Mouse (Mus musculus) liver, adult 2 months (tissue): ENCODE measurements around the gene Yy1. TPM values are rescaled to one million over a fixed set of nuclear protein-coding genes. Genes with fewer than 3 reads are reported as not detected.
A peak's percentile ranks its signal among the peaks of the same experiment; 100 is the strongest.

Source experiments
- DNase-seq: peaks from one replicate; pipeline ENCODE4 v3.0.0-alpha.2; 2011; ENCODE audit warnings: low read depth, low spot score; ENCODE audit errors: extremely low read depth
- H3K27ac ChIP-seq: fragments of 200-500 bp; replicated peaks from 2 replicates; pipeline ENCODE4 v1.5.1; 2012; ENCODE audit warnings: low read depth, mild to moderate bottlenecking, control low read depth, inconsistent platforms, low read length; ENCODE audit not compliant: insufficient read depth
- H3K27me3 ChIP-seq: fragments of 200-500 bp; 2 replicates; pipeline ENCODE4 v1.6.1; 2012; ENCODE audit warnings: mild to moderate bottlenecking, moderate library complexity, low read length, inconsistent platforms; ENCODE audit not compliant: control insufficient read depth, insufficient read depth
- H3K36me3 ChIP-seq: fragments of 200-500 bp; 2 replicates; pipeline ENCODE4 v1.6.1; 2012; ENCODE audit warnings: low read length, inconsistent platforms; ENCODE audit not compliant: control insufficient read depth, insufficient read depth
- H3K4me1 ChIP-seq: fragments of 200-500 bp; 2 replicates; pipeline ENCODE4 v1.6.1; 2011; ENCODE audit warnings: low read length; ENCODE audit not compliant: control insufficient read depth, insufficient read depth
- H3K4me3 ChIP-seq: fragments of 200-500 bp; 2 replicates; pipeline ENCODE4 v1.5.1; 2011; ENCODE audit warnings: low read depth, mild to moderate bottlenecking, control low read depth, low read length, moderate library complexity; ENCODE audit not compliant: insufficient read depth
- H3K79me2 ChIP-seq: fragments of 200-500 bp; 2 replicates; pipeline ENCODE4 v1.6.1; 2012; ENCODE audit warnings: inconsistent platforms, mild to moderate bottlenecking, low read length, moderate library complexity; ENCODE audit not compliant: control insufficient read depth, insufficient read depth
- H3K9ac ChIP-seq: fragments of 200-500 bp; 2 replicates; pipeline ENCODE4 v1.6.1; 2012; ENCODE audit warnings: low read depth, mild to moderate bottlenecking, control low read depth, inconsistent platforms, low read length
- CTCF ChIP-seq: fragments of 200-500 bp; IDR thresholded peaks from 2 replicates; pipeline ENCODE4 v1.5.1; 2011; ENCODE audit warnings: low read depth, low read length, control low read depth
- POLR2A ChIP-seq: fragments of 200-500 bp; IDR thresholded peaks from 2 replicates; pipeline ENCODE4 v1.6.1; 2011; ENCODE audit warnings: low read length, control low read depth; ENCODE audit not compliant: insufficient read depth; ENCODE audit errors: extremely low read depth
- WGBS: fragments of 180-500 bp; shearing (Covaris S2); methylation state at CpG from one replicate; pipeline ENCODE4 v1.1.7; 2018; 5-methylcytosine and 5-hydroxymethylcytosine counted together
- polyA plus RNA-seq: library from polyadenylated mRNA; depleted of rRNA; stranded (reverse); fragments of >200 nt; gene quantifications from 2 replicates; pipeline ENCODE4 v1.2.3, GENCODE M21; 2012
- total RNA-seq: library from RNA; depleted of rRNA; stranded (reverse); fragments of >200 nt; gene quantifications from 2 replicates; pipeline ENCODE4 v1.2.3, GENCODE M21; 2014

Gene Yy1
- total and polyA plus RNA-seq, 2 experiments = 10.3 to 19.6 TPM

DNA sequence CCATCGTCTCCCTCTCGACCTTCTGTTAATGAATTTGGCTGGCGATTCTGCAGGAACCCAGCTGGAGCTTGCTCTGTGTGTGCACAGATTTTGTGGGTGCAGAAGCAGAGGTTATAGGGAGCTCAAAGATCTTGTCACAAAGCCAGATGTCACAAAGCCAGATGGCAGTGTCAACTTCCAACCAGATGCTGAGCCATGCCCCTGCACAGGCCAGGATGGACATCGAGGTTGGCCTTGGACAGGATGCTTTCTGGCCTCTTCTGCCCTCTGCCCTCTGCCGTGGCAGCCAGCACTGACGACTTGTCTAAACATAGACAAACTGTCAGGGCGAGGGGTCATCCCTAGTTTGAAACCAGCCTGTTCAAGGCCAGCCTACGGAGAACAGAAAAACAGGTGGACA is 57.4 kb downstream of the Yy1 start:
- 7% methylated on average over 8 of the region's 8 CpGs for WGBS
- Histone ChIP-seq H3K79me2 (no peaks in the 10 kb centered on the region), H3K27me3 (no peaks in the 10 kb centered on the region), H3K4me1 (peaks cover 18% of the 10 kb centered on the region), H3K4me3 (no peak overlapping the region; the same call in 1 of the 2 replicates), H3K36me3 (peaks cover 9% of the 10 kb centered on the region; the same call in 1 of the 2 replicates), H3K9ac (peak overlapping the region; percentile 48), H3K27ac (peak overlapping the region; percentile 82)
- DNase-seq = peak; percentile 100
- no peak for TF ChIP-seq CTCF
- no peak for TF ChIP-seq POLR2A

DNA sequence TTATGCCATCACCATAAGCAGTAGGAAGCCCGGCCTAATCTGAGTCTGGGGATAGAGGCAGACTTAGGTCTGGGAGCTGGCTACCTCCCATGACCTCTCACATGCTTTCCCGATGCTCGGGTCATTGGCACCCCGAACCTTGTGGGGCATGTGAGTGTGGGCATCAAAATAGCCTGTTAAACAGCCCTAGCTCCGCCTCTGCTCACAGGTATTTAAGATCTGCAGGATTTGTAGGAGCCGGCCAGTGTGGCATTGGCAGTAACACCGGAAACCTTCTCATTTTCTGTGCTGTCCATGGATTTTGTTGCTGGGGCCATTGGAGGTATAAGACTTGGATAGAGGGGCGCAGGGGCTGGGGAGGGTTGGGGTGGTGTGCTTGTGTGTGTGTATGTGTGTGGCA is 58.1 kb downstream of the Yy1 start:
- peak; percentile 99 for DNase-seq
- H3K9ac ChIP-seq = peak overlapping the region; percentile 79
- no peaks in the 10 kb centered on the region for H3K79me2 ChIP-seq
- 30% methylated on average over 8 of the region's 8 CpGs for WGBS
- H3K4me3 ChIP-seq = peak overlapping the region; percentile 73
- peaks cover 15% of the 10 kb centered on the region; the same call in 1 of the 2 replicates for H3K36me3 ChIP-seq
- peaks cover 18% of the 10 kb centered on the region for H3K4me1 ChIP-seq
- H3K27ac ChIP-seq = peak overlapping the region; percentile 88
- TF ChIP-seq POLR2A (no peak), CTCF (no peak)
- H3K27me3 ChIP-seq = no peaks in the 10 kb centered on the region

DNA sequence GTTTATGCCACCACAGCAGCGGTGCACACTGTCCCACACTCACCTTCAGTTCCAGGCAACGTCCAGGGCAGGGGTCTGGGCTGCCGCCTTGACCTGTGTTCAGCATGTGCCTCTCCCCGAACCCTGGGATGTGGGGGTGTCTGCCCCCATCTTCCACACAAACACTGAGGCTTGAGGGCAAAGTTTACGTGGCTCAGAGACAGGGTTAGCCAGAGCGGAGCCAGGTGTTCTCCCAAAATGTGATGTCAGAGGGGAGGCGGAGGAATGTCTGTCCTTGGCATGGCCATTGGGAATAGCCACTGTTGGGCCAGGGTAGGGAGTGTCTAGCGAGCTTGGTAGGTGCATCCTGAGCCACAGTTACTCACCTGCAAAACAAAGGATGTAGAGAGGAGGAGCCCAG is 60.0 kb downstream of the Yy1 start:
- WGBS = 25% methylated on average over 8 of the region's 8 CpGs
- peak overlapping the region; percentile 73 for H3K4me3 ChIP-seq
- H3K79me2 ChIP-seq = no peaks in the 10 kb centered on the region
- no peaks in the 10 kb centered on the region for H3K27me3 ChIP-seq
- peak overlapping the region; percentile 81 for H3K27ac ChIP-seq
- H3K9ac ChIP-seq = peak overlapping the region; percentile 79
- peaks cover 18% of the 10 kb centered on the region for H3K4me1 ChIP-seq
- peaks cover 15% of the 10 kb centered on the region; the same call in 1 of the 2 replicates for H3K36me3 ChIP-seq
- TF ChIP-seq CTCF (no peak), POLR2A (no peak)
- peak; percentile 85 for DNase-seq

DNA sequence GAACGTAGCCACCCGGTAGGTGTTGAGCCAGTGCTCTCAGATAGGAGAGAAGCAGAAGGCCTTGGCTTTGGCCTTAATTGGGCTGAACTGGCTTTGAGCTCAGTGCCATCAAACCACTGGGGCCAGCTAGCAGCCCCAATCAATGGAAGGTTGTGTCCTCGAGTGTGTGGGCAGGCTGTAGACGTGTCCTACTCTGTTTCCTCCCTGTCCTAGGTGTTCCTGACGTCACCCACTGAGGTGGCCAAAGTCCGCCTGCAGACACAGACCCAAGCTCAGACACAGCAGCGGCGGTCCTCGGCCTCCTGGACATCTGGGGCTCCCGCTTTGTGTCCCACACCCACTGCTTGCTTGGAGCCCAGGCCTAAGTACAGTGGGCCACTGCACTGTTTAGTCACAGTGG is 62.3 kb downstream of the Yy1 start:
- peak; percentile 93 for DNase-seq
- Histone ChIP-seq H3K79me2 (no peaks in the 10 kb centered on the region), H3K36me3 (peaks cover 15% of the 10 kb centered on the region; the same call in 1 of the 2 replicates), H3K9ac (peak overlapping the region; percentile 79), H3K27ac (peak overlapping the region; percentile 81), H3K4me3 (peak overlapping the region; percentile 73), H3K27me3 (no peaks in the 10 kb centered on the region), H3K4me1 (peaks cover 9% of the 10 kb centered on the region; the same call in 1 of the 2 replicates)
- TF ChIP-seq CTCF = no peak
- no peak for TF ChIP-seq POLR2A
- 28% methylated on average over 10 of the region's 10 CpGs for WGBS

DNA sequence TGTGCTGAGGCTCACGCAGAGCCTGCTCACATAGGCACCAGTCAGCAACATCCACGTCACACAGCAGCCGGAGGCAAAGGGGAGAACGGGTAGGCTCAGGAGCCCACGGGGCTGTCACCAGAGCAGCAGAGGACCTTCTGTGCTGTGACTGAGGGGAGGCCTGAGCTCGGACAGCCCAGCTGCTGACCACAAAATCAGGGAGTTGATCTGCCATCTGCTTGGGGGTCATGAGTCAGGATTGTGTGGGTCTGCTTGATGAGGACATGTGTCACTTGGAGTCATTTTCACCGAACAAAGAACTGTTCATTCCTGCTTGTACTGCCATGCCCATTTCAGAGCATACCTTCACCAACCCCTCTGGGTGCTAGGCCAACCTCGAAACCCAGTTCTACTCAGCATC is 63.4 kb downstream of the Yy1 start:
- no peaks in the 10 kb centered on the region for H3K27me3 ChIP-seq
- peaks cover 9% of the 10 kb centered on the region; the same call in 1 of the 2 replicates for H3K4me1 ChIP-seq
- H3K27ac ChIP-seq = peak overlapping the region; percentile 77
- WGBS = 77% methylated on average over 8 of the region's 8 CpGs
- H3K9ac ChIP-seq = peak overlapping the region; percentile 70
- DNase-seq = no peak
- peaks cover 15% of the 10 kb centered on the region; the same call in 1 of the 2 replicates for H3K36me3 ChIP-seq
- H3K4me3 ChIP-seq = no peak overlapping the region; the same call in 1 of the 2 replicates
- H3K79me2 ChIP-seq = no peaks in the 10 kb centered on the region
- no peak for TF ChIP-seq CTCF
- TF ChIP-seq POLR2A = no peak

DNA sequence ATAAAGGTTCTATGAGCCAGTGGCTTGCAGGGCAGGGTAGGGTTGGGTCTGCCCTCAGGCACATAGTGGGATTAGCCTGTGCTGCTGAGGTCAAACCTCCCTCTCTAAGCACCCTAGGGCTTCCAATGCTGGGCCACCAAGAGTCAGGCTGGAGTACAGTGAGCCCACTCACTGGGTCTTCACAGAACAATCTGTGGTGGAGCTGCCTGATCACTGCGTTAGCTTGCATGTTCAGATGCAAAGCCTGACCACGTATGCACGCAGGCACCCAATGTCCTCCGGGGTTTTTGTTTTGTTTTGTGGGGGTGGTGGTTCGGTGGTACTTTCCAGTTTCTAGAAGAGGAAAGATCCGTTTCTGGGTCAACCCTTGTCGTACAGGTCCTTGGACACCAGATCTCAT is 64.3 kb downstream of the Yy1 start:
- no peak for DNase-seq
- Histone ChIP-seq H3K27me3 (no peaks in the 10 kb centered on the region), H3K27ac (peak overlapping the region; percentile 77), H3K36me3 (peaks cover 18% of the 10 kb centered on the region; the same call in 1 of the 2 replicates), H3K4me3 (no peak overlapping the region), H3K4me1 (peaks cover 9% of the 10 kb centered on the region; the same call in 1 of the 2 replicates), H3K9ac (0 out of 2 replicates have a peak overlapping the region, but pooled peaks have one; percentile 0), H3K79me2 (no peaks in the 10 kb centered on the region)
- TF ChIP-seq CTCF (no peak), POLR2A (no peak)
- WGBS = 31% methylated on average over 7 of the region's 7 CpGs
